Mouse (Mus musculus): ENCODE measurements at regions not wholly inside any gene's neighbourhood (a gene's known extent, or its start where the extent isn't known, plus 50 kb on each side); places are given as distances from the start of the nearest gene placed in this dataset.
A peak's percentile ranks its signal among the peaks of the same experiment; 100 is the strongest.

DNA sequence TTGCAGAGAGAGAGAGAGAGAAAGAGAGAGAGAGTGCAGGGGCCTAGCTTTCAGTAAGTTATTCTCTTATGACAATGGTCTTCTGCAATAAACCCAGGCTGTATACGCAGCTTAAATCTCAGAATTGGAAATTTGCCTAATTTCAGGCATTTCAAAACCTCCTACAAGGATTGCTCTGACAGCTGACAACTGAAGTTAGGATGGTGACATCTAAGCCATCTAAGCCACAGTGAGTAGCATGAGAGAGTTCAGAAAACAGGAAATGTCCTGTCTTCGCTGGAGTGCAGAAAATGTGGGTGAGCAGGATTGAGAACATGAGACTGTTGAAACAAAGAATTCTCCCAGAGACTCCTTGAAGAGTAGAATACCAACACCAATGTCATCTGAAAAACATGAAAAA lies 56.8 kb downstream of the Fam110c start:
- 60% methylated on average over 2 of the region's 2 CpGs for WGBS

DNA sequence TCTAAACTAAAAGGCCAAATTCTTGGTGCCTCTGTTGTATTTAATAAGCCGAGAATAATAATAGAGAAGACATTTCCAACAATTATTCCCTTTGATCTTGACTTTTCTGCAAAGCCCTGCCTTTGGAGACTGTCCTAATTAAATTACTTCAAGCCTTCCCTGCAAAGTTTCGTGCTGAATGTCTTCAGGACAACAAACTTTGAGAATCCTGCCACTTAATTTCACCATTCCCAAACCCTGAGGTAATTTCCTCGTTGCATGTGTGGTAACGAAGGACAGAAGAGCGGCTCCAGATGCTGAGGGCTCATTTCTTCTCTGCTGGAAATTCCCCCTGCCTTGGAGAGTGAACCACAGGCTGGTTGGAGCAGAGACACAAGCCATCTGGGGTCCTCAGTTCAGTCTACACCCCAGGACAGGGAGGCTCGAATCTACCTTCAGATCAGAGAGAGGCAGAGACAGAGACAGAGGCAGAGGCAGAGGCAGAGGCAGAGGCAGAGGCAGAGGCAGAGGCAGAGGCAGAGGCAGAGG lies 60.9 kb downstream of the Fam110c start:
- no peak overlapping the region for H3K4me2 ChIP-seq (replicated peaks; ENCODE audit: low read depth, low read length)
- no peak overlapping the region for H3K4me3 ChIP-seq (ENCODE audit: low read length)
- no peaks in the 10 kb centered on the region for H3K27me3 ChIP-seq (ENCODE audit: insufficient read depth, low read length)
- WGBS: 74% methylated on average over 6 of the region's 6 CpGs
- H3K4me1 ChIP-seq (ENCODE audit: insufficient read depth, low read length): peaks cover 10% of the 10 kb centered on the region; the same call in 1 of the 2 replicates
- H3K9ac ChIP-seq (replicated peaks; ENCODE audit: low read length): no peak overlapping the region
- H3K36me3 ChIP-seq (ENCODE audit: insufficient read depth, low read length): no peaks in the 10 kb centered on the region
- H3K27ac ChIP-seq (ENCODE audit: low read length): peak overlapping the region; percentile 65; the same call in 1 of the 2 replicates
- H3K9me3 ChIP-seq (ENCODE audit: low read length): no peaks in the 10 kb centered on the region
- ATAC-seq (ENCODE audit: low FRiP score, low TSS enrichment): no peak

More for the DNA sequence above, 56.8 kb downstream of the Fam110c start:
- Histone ChIP-seq H3K4me1 (ENCODE audit: insufficient read depth, low read length) (no peaks in the 10 kb centered on the region; the same call in 1 of the 2 replicates), H3K9ac (replicated peaks; ENCODE audit: low read length) (no peak overlapping the region), H3K27ac (ENCODE audit: low read length) (no peak overlapping the region), H3K36me3 (ENCODE audit: insufficient read depth, low read length) (no peaks in the 10 kb centered on the region), H3K4me2 (replicated peaks; ENCODE audit: low read depth, low read length) (no peak overlapping the region), H3K9me3 (ENCODE audit: low read length) (no peaks in the 10 kb centered on the region), H3K27me3 (ENCODE audit: insufficient read depth, low read length) (no peaks in the 10 kb centered on the region), H3K4me3 (ENCODE audit: low read length) (no peak overlapping the region)
- ATAC-seq (ENCODE audit: low FRiP score, low TSS enrichment): no peak

DNA sequence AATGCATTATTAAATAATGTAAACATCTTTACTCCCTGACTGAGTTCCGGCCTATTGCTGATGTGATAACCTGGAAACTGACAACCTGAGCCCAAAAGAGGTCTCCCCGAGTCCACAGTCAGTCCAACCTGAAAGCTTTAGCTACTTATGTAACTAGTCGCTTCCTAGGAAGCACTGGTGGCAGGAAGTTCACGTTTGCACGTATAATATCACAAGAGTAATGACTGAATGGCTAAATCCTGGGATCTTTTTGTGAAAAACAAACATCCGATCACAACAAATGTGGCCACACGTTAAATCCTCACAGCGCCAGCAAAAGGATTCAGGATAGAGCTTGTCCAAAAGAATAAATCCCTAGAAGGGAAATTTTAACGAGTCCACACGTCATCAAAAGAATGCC lies 62.7 kb downstream of the Fam110c start:
- Histone ChIP-seq H3K27ac (ENCODE audit: low read length) (no peak overlapping the region), H3K4me2 (replicated peaks; ENCODE audit: low read depth, low read length) (no peak overlapping the region), H3K36me3 (ENCODE audit: insufficient read depth, low read length) (no peaks in the 10 kb centered on the region), H3K4me1 (ENCODE audit: insufficient read depth, low read length) (peaks cover 10% of the 10 kb centered on the region; the same call in 1 of the 2 replicates), H3K4me3 (ENCODE audit: low read length) (no peak overlapping the region), H3K9ac (replicated peaks; ENCODE audit: low read length) (no peak overlapping the region), H3K27me3 (ENCODE audit: insufficient read depth, low read length) (no peaks in the 10 kb centered on the region), H3K9me3 (ENCODE audit: low read length) (no peaks in the 10 kb centered on the region)
- no peak for ATAC-seq (ENCODE audit: low FRiP score, low TSS enrichment)
- 68% methylated on average over 10 of the region's 10 CpGs for WGBS

DNA sequence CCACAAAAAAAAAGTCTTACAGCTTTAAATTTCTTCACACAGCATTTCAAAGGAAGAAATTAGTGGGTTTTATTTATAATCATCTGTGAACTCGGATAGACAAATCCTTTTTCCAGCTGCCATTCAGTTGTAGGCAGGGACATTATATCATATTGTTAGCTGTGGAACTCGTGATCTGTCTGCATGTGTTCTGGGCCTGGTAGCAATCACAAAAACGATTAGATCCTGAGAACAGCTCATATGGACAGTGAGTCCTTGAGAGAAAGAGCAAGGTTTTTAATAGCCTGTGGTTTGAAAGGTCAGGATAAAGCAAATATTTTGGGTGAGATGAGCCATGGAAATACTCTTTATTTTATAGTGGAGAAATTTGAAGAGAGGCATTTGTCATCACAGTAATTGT lies 63.2 kb downstream of the Fam110c start:
- ATAC-seq (ENCODE audit: low FRiP score, low TSS enrichment): no peak
- 29% methylated on average over 3 of the region's 3 CpGs for WGBS
- no peaks in the 10 kb centered on the region for H3K27me3 ChIP-seq (ENCODE audit: insufficient read depth, low read length)
- H3K27ac ChIP-seq (ENCODE audit: low read length): peak overlapping the region; percentile 66; the same call in 1 of the 2 replicates
- peaks cover 10% of the 10 kb centered on the region; the same call in 1 of the 2 replicates for H3K4me1 ChIP-seq (ENCODE audit: insufficient read depth, low read length)
- no peak overlapping the region for H3K4me2 ChIP-seq (replicated peaks; ENCODE audit: low read depth, low read length)
- no peaks in the 10 kb centered on the region for H3K36me3 ChIP-seq (ENCODE audit: insufficient read depth, low read length)
- no peaks in the 10 kb centered on the region for H3K9me3 ChIP-seq (ENCODE audit: low read length)
- no peak overlapping the region for H3K4me3 ChIP-seq (ENCODE audit: low read length)
- H3K9ac ChIP-seq (replicated peaks; ENCODE audit: low read length): no peak overlapping the region

DNA sequence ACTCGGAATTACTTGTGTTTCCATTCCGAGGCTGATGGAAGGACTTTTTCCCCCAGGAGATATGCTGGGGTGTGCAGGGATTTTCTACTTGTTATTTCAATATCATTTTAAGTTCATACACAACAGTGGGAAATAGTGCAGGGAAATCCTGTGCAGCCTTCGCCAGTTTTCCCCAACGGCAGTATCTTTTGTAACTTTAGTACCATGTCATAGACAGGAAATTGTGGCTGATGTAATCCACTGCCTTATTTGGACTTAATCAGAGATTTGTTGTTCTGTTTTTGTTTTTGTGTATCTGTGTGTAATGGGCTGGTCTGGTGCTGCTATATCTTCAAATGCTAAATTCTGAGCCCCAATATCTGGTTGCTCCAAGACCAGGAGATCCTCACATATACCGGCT lies 63.8 kb downstream of the Fam110c start:
- H3K36me3 ChIP-seq (ENCODE audit: insufficient read depth, low read length): no peaks in the 10 kb centered on the region
- ATAC-seq (ENCODE audit: low FRiP score, low TSS enrichment): no peak
- H3K9ac ChIP-seq (replicated peaks; ENCODE audit: low read length): no peak overlapping the region
- H3K4me3 ChIP-seq (ENCODE audit: low read length): no peak overlapping the region
- peak overlapping the region; percentile 66; the same call in 1 of the 2 replicates for H3K27ac ChIP-seq (ENCODE audit: low read length)
- H3K9me3 ChIP-seq (ENCODE audit: low read length): no peaks in the 10 kb centered on the region
- no peak overlapping the region for H3K4me2 ChIP-seq (replicated peaks; ENCODE audit: low read depth, low read length)
- peaks cover 10% of the 10 kb centered on the region; the same call in 1 of the 2 replicates for H3K4me1 ChIP-seq (ENCODE audit: insufficient read depth, low read length)
- H3K27me3 ChIP-seq (ENCODE audit: insufficient read depth, low read length): no peaks in the 10 kb centered on the region
- WGBS: 48% methylated on average over 5 of the region's 5 CpGs

DNA sequence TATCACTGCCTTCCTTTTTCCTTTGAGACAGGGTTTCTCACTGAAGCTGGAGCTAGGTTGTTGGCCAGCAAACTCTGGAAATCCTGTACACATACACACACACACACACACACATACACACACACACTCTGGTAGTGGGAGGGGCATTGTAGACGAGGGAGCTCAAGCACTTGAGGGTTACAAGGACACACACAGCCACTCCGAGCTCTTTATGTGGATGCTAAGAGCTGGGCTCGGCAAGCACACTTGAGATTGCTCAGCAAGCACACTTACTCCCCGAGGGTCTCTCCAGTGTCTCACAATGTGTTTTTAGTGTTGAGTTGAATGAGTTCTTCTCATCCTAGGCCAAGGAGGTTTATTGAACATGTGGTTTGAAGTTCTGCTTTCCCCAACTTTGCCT lies 66.2 kb downstream of the Fam110c start:
- Histone ChIP-seq H3K9ac (replicated peaks; ENCODE audit: low read length) (no peak overlapping the region), H3K27ac (ENCODE audit: low read length) (no peak overlapping the region), H3K4me1 (ENCODE audit: insufficient read depth, low read length) (peaks cover 10% of the 10 kb centered on the region; the same call in 1 of the 2 replicates), H3K36me3 (ENCODE audit: insufficient read depth, low read length) (no peaks in the 10 kb centered on the region), H3K4me2 (replicated peaks; ENCODE audit: low read depth, low read length) (no peak overlapping the region), H3K4me3 (ENCODE audit: low read length) (no peak overlapping the region), H3K9me3 (ENCODE audit: low read length) (no peaks in the 10 kb centered on the region), H3K27me3 (ENCODE audit: insufficient read depth, low read length) (no peaks in the 10 kb centered on the region)
- WGBS: 71% methylated on average over 4 of the region's 4 CpGs
- no peak for ATAC-seq (ENCODE audit: low FRiP score, low TSS enrichment)

DNA sequence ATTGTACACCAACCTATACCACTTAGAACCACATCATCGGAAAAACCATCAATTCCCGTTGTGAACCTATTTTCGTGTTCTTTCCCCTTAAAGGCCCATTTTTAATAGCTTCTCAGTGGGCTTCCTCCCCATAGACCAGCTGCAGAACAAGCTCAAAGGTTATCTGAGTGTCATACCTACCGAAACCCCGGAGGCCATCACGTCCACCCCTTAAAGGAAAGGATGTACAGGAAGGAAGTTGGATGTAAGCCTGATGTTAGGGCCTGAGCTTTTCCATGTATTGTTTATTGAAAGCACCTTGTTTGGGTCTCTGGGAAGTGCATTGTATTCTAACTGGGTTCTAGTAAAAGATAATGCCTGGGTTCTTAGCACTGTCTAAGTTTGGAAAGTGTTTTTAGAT lies 69.6 kb downstream of the Fam110c start:
- no peaks in the 10 kb centered on the region for H3K9me3 ChIP-seq (ENCODE audit: low read length)
- peaks cover 3% of the 10 kb centered on the region for H3K4me1 ChIP-seq (ENCODE audit: insufficient read depth, low read length)
- H3K4me2 ChIP-seq (replicated peaks; ENCODE audit: low read depth, low read length): no peak overlapping the region
- 81% methylated on average over 6 of the region's 6 CpGs for WGBS
- H3K9ac ChIP-seq (replicated peaks; ENCODE audit: low read length): no peak overlapping the region
- H3K27ac ChIP-seq (ENCODE audit: low read length): no peak overlapping the region
- ATAC-seq (ENCODE audit: low FRiP score, low TSS enrichment): no peak
- no peaks in the 10 kb centered on the region for H3K27me3 ChIP-seq (ENCODE audit: insufficient read depth, low read length)
- no peak overlapping the region for H3K4me3 ChIP-seq (ENCODE audit: low read length)
- H3K36me3 ChIP-seq (ENCODE audit: insufficient read depth, low read length): no peaks in the 10 kb centered on the region

DNA sequence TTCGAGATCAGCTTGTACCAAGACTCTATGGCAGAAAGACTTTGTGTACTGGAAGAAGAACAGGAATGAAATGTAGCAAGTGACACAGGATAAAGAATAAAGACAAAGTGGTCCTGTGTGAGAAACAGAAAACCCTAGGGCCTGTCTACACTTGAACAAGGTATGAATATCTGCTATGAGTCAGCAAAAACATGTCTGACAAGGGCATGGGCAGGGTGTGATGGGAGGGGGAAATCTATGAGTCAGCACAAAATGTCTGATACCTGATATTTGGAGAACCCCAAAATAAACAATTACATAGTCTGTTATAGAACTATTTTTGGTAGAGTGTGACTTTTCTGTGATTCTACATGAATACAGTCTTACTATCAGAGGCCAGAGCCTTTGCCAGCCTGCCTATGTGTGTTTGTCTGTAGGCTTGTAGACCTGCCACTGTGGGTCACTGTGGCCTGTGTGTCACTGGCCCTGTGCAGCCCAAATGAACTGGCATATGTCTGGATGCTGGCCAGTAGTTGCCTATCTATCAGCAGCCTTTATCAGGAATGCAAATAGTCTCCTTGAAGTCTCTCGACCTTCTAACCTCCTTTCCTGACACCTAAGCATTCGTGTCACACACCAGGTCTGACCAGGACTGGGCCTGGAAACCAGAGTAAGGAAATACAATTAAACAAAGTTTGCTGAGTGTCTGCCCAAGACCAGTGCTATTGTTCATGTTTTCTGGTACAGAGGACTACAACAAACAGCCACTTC lies 71.5 kb downstream of the Fam110c start:
- H3K27ac ChIP-seq (ENCODE audit: low read length): peak overlapping the region; percentile 12; the same call in 1 of the 2 replicates
- peaks cover 15% of the 10 kb centered on the region for H3K4me1 ChIP-seq (ENCODE audit: insufficient read depth, low read length)
- no peaks in the 10 kb centered on the region for H3K9me3 ChIP-seq (ENCODE audit: low read length)
- no peak overlapping the region for H3K4me3 ChIP-seq (ENCODE audit: low read length)
- no peaks in the 10 kb centered on the region for H3K36me3 ChIP-seq (ENCODE audit: insufficient read depth, low read length)
- ATAC-seq (ENCODE audit: low FRiP score, low TSS enrichment): no peak
- 74% methylated on average over 3 of the region's 3 CpGs for WGBS
- no peak overlapping the region for H3K9ac ChIP-seq (replicated peaks; ENCODE audit: low read length)
- H3K27me3 ChIP-seq (ENCODE audit: insufficient read depth, low read length): no peaks in the 10 kb centered on the region
- H3K4me2 ChIP-seq (replicated peaks; ENCODE audit: low read depth, low read length): no peak overlapping the region

DNA sequence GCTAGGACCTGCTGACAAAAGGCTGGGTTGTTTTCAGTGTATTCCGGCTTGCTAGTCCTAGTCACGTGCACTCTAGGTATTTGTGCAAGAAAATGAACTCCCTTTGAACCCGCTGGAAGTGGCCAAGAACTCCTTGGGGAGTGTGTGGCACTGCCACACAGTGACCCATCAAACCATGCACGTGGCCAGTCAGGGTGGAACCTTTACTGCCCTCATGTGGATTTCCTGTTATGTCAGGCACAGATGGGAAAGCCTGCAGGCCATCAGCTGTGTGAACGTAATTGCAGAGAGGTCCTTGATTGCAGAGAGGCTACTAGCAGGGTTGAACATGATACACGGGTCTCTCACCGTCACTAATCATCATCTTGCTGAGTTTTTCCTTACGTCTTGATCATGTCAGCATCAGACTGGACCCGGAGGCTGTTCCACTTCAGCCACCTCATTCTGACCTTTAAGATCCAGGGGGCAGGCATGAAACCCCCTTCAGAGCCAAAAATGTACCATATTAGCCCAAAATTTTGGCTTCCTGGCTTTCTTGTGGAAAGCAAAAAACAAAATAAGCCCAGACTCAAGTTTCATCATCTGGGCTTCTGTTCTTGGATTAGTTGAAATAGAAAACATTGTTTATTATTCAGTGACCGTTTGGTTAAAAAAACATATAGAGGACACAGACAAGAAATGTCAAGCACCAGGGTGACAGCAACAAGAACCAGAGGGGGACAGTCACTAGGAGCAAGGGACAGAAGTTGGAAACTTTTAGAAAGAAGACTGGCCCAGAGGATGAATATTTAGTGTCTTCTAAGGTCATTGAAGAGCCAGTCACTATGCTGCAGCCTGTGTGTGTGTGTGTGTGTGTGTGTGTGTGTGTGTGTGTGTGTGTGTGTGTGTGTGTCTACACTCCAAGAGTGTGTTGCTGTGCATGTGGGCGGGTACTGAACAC lies 75.0 kb downstream of the Fam110c start:
- ATAC-seq (ENCODE audit: low FRiP score, low TSS enrichment): peak; percentile 83
- Histone ChIP-seq H3K36me3 (ENCODE audit: insufficient read depth, low read length) (no peaks in the 10 kb centered on the region), H3K4me2 (replicated peaks; ENCODE audit: low read depth, low read length) (no peak overlapping the region), H3K27me3 (ENCODE audit: insufficient read depth, low read length) (no peaks in the 10 kb centered on the region), H3K9me3 (ENCODE audit: low read length) (no peaks in the 10 kb centered on the region), H3K9ac (replicated peaks; ENCODE audit: low read length) (no peak overlapping the region), H3K4me1 (ENCODE audit: insufficient read depth, low read length) (peaks cover 15% of the 10 kb centered on the region), H3K4me3 (ENCODE audit: low read length) (no peak overlapping the region), H3K27ac (ENCODE audit: low read length) (peak overlapping the region; percentile 35; the same call in 1 of the 2 replicates)
- WGBS: 29% methylated on average over 11 of the region's 11 CpGs

Measured in kidney, embryonic 16.5 days (tissue).